22 mouse cellular contexts compared by ENCODE assay signal in the genomic region with DNA sequence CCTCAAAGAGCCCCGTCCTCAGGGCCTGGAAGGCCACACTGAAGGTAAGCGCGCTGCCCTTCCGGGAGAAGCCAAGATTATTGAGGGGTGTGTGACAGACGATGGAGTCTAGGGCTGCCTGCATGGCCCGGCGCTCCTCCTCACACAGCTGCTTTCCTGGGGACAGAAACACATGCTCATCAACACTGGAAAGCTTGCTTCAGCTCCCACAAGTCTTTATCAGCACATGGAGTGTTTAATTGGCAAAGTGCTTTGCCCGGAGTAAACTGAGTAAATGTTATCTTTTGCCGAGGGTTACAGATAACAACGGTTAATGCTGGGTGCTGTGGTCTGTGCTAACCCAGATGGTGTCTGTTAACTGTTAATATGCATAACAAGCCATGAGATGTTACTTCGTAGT. TPM values are rescaled to one million over a fixed set of nuclear protein-coding genes. Genes with fewer than 3 reads are reported as not detected.
DNase-seq lines count a peak whose midpoint lies in the region; ATAC-seq and TF ChIP-seq lines count a peak whose summit lies in the region.
"Had no signal": no experiment of that assay in that cellular context is flagged by ENCODE, and none has a peak within 500 bp of the region (broad histone marks: within the 10 kb centered on the region; RNA-seq: fewer than 3 reads in every experiment).

No protein-coding gene starts in this region.

- peak overlapping the region; percentile 1; the same call in 1 of the 2 replicates for H3K4me3 ChIP-seq in forebrain, embryonic 10.5 days
- no peak overlapping the region for H3K4me3 ChIP-seq in forebrain, embryonic 15.5 days
- no peak overlapping the region for H3K4me3 ChIP-seq in hindbrain, embryonic 13.5 days
- no peak overlapping the region for H3K4me3 ChIP-seq in hindbrain, embryonic 10.5 days
- no peak overlapping the region for H3K4me3 ChIP-seq in intestine, postnatal 0 days (ENCODE audit: low read depth, low read length)
- H3K4me3 ChIP-seq: midbrain, embryonic 15.5 days; myocyte; neural tube, embryonic 15.5 days had no signal

- H3K4me2 ChIP-seq in forebrain, embryonic 15.5 days (replicated peaks): no peak overlapping the region
- H3K4me2 ChIP-seq in hindbrain, embryonic 13.5 days: no peak overlapping the region
- H3K4me2 ChIP-seq in intestine, postnatal 0 days (replicated peaks; ENCODE audit: low read depth): no peak overlapping the region
- H3K4me2 ChIP-seq: hindbrain, embryonic 14.5 days; midbrain, embryonic 15.5 days; neural tube, embryonic 15.5 days had no signal

- no peak for TF ChIP-seq CTCF in intestine, postnatal 0 days (IDR thresholded peaks at IDR 0.05; ENCODE audit: low read depth)

- H3K4me1 ChIP-seq in forebrain, embryonic 10.5 days: peaks cover 41% of the 10 kb centered on the region
- peaks cover 38% of the 10 kb centered on the region for H3K4me1 ChIP-seq in forebrain, embryonic 15.5 days
- H3K4me1 ChIP-seq in hindbrain, embryonic 13.5 days (replicated peaks): peaks cover 48% of the 10 kb centered on the region
- peaks cover 52% of the 10 kb centered on the region for H3K4me1 ChIP-seq in hindbrain, embryonic 10.5 days (replicated peaks)
- 0 out of 2 replicates have a peak, but pooled peaks cover 8% of the 10 kb centered on the region for H3K4me1 ChIP-seq in intestine, postnatal 0 days (replicated peaks; ENCODE audit: control insufficient read depth, insufficient read depth, low read length)

- H3K9ac ChIP-seq in forebrain, embryonic 15.5 days (replicated peaks): no peak overlapping the region
- H3K9ac ChIP-seq in hindbrain, embryonic 13.5 days: peak overlapping the region; percentile 39; the same call in 1 of the 2 replicates
- H3K9ac ChIP-seq in intestine, postnatal 0 days (ENCODE audit: low read depth, low read length): no peak overlapping the region
- H3K9ac ChIP-seq: hindbrain, embryonic 14.5 days; midbrain, embryonic 15.5 days; neural tube, embryonic 15.5 days had no signal

- DNase-seq in forebrain, embryonic 10.5 days (ENCODE audit: extremely low spot score, low spot score): no peak
- no peak for DNase-seq in hindbrain, embryonic 10.5 days (ENCODE audit: low spot score)
- no peak for DNase-seq in kidney, postnatal 10 days
- DNase-seq in yolk sac, embryonic 10.5 days (ENCODE audit: low spot score): no peak
- DNase-seq: cerebellum, adult 9-11 months; layer of hippocampus, postnatal 36 days; lung, postnatal 10 days had no signal

- no peak for ATAC-seq in forebrain, embryonic 15.5 days (replicated peaks)
- no peak for ATAC-seq in hindbrain, embryonic 13.5 days (ENCODE audit: low FRiP score)
- ATAC-seq in intestine, postnatal 0 days: no peak
- peak; percentile 11 for ATAC-seq in megakaryocyte progenitor cell, adult 5-6 weeks (replicated peaks; ENCODE audit: poor library complexity)
- ATAC-seq: midbrain, embryonic 15.5 days had no signal

- no peaks in the 10 kb centered on the region for H3K27me3 ChIP-seq in forebrain, embryonic 10.5 days (ENCODE audit: poor library complexity, severe bottlenecking)
- H3K27me3 ChIP-seq in forebrain, embryonic 15.5 days: no peaks in the 10 kb centered on the region
- H3K27me3 ChIP-seq in hindbrain, embryonic 13.5 days: no peaks in the 10 kb centered on the region
- no peaks in the 10 kb centered on the region for H3K27me3 ChIP-seq in hindbrain, embryonic 10.5 days (ENCODE audit: insufficient read depth, poor library complexity, severe bottlenecking)
- no peaks in the 10 kb centered on the region for H3K27me3 ChIP-seq in intestine, postnatal 0 days (replicated peaks; ENCODE audit: control insufficient read depth, insufficient read depth, low read length)
- H3K27me3 ChIP-seq: megakaryocyte, embryonic 14.5 days; midbrain, embryonic 15.5 days; neural tube, embryonic 15.5 days had no signal

- WGBS in forebrain, embryonic 10.5 days: 90% methylated on average over 11 of the region's 11 CpGs
- 95% methylated on average over 11 of the region's 11 CpGs for WGBS in forebrain, embryonic 15.5 days
- WGBS in hindbrain, embryonic 13.5 days: 96% methylated on average over 11 of the region's 11 CpGs
- 94% methylated on average over 11 of the region's 11 CpGs for WGBS in hindbrain, embryonic 10.5 days
- 59% methylated on average over 11 of the region's 11 CpGs for WGBS in intestine, postnatal 0 days

- H3K9me3 ChIP-seq in forebrain, embryonic 10.5 days: no peaks in the 10 kb centered on the region
- no peaks in the 10 kb centered on the region for H3K9me3 ChIP-seq in forebrain, embryonic 15.5 days
- H3K9me3 ChIP-seq in hindbrain, embryonic 13.5 days: no peaks in the 10 kb centered on the region
- H3K9me3 ChIP-seq in hindbrain, embryonic 10.5 days: no peaks in the 10 kb centered on the region
- H3K9me3 ChIP-seq in intestine, postnatal 0 days (ENCODE audit: control insufficient read depth): no peaks in the 10 kb centered on the region
- H3K9me3 ChIP-seq: megakaryocyte, embryonic 14.5 days; midbrain, embryonic 15.5 days; neural tube, embryonic 15.5 days had no signal

- H3K27ac ChIP-seq in forebrain, embryonic 10.5 days: no peak overlapping the region
- H3K27ac ChIP-seq in forebrain, embryonic 15.5 days (replicated peaks): no peak overlapping the region
- no peak overlapping the region for H3K27ac ChIP-seq in hindbrain, embryonic 13.5 days
- no peak overlapping the region for H3K27ac ChIP-seq in hindbrain, embryonic 10.5 days
- H3K27ac ChIP-seq in intestine, postnatal 0 days (ENCODE audit: low read depth, low read length): 0 out of 2 replicates have a peak overlapping the region, but pooled peaks have one; percentile 28
- H3K27ac ChIP-seq: hindbrain, embryonic 14.5 days; midbrain, embryonic 15.5 days; neural tube, embryonic 15.5 days had no signal

- H3K36me3 ChIP-seq in forebrain, embryonic 10.5 days (replicated peaks): peaks cover 58% of the 10 kb centered on the region
- H3K36me3 ChIP-seq in forebrain, embryonic 15.5 days: peaks cover 31% of the 10 kb centered on the region
- peaks cover 54% of the 10 kb centered on the region for H3K36me3 ChIP-seq in hindbrain, embryonic 13.5 days
- H3K36me3 ChIP-seq in hindbrain, embryonic 10.5 days: peaks cover 60% of the 10 kb centered on the region
- H3K36me3 ChIP-seq in intestine, postnatal 0 days (ENCODE audit: control insufficient read depth, insufficient read depth): peaks cover 32% of the 10 kb centered on the region

RNA-seq across cellular contexts. Expression of gene BC037034, which starts 3.0 kb away (rescaled TPM):
- polyA plus RNA-seq in forebrain, embryonic 10.5 days (2016; fragmentation: Nextera tagmentation; extraction: Ambion mirVana): 5.3 and 5.5 TPM in 2 replicates
- polyA plus RNA-seq in forebrain, embryonic 15.5 days (2015; fragmentation: Nextera tagmentation; extraction: Ambion mirVana): 12.9 and 14.0 TPM in 2 replicates
- polyA plus RNA-seq in hindbrain, embryonic 13.5 days (2015; fragmentation: Nextera tagmentation; extraction: Ambion mirVana): 14.2 and 15.5 TPM in 2 replicates
- 6.3 and 10.1 TPM in 2 replicates for polyA plus RNA-seq in hindbrain, embryonic 10.5 days (2016; fragmentation: Nextera tagmentation; extraction: Ambion mirVana)
- 4.4 and 4.8 TPM in 2 replicates for polyA plus RNA-seq in intestine, postnatal 0 days (2015; fragmentation: Nextera tagmentation; extraction: Ambion mirVana)
- total RNA-seq in megakaryocyte progenitor cell, adult 5-6 weeks (2015): 35.7 and 44.1 TPM in 2 replicates
- 44.1 and 46.7 TPM in 2 replicates for total RNA-seq in megakaryocyte progenitor cell, adult 5-6 weeks (2017)

RNA-seq across cellular contexts. Expression of gene Lamtor4, which starts 5.6 kb away (rescaled TPM):
- polyA plus RNA-seq in forebrain, embryonic 10.5 days (2016; fragmentation: Nextera tagmentation; extraction: Ambion mirVana): 38.9 and 41.5 TPM in 2 replicates
- 75.3 and 84.8 TPM in 2 replicates for polyA plus RNA-seq in forebrain, embryonic 15.5 days (2015; fragmentation: Nextera tagmentation; extraction: Ambion mirVana)
- 91.7 and 95.8 TPM in 2 replicates for polyA plus RNA-seq in hindbrain, embryonic 13.5 days (2015; fragmentation: Nextera tagmentation; extraction: Ambion mirVana)
- 49.5 and 63.6 TPM in 2 replicates for polyA plus RNA-seq in hindbrain, embryonic 10.5 days (2016; fragmentation: Nextera tagmentation; extraction: Ambion mirVana)
- polyA plus RNA-seq in intestine, postnatal 0 days (2015; fragmentation: Nextera tagmentation; extraction: Ambion mirVana): 124 and 135 TPM in 2 replicates
- total RNA-seq in megakaryocyte progenitor cell, adult 5-6 weeks (2015): 123 and 127 TPM in 2 replicates
- 69.9 and 101 TPM in 2 replicates for total RNA-seq in megakaryocyte progenitor cell, adult 5-6 weeks (2017)

RNA-seq across cellular contexts. Expression of gene Gal3st4, which starts 11.8 kb away (rescaled TPM):
- 3.1 and 3.9 TPM in 2 replicates for polyA plus RNA-seq in forebrain, embryonic 10.5 days (2016; fragmentation: Nextera tagmentation; extraction: Ambion mirVana)
- polyA plus RNA-seq in forebrain, embryonic 15.5 days (2015; fragmentation: Nextera tagmentation; extraction: Ambion mirVana): 1.6 and 2.1 TPM in 2 replicates
- 3.3 and 4.2 TPM in 2 replicates for polyA plus RNA-seq in hindbrain, embryonic 13.5 days (2015; fragmentation: Nextera tagmentation; extraction: Ambion mirVana)
- 7.9 and 8.5 TPM in 2 replicates for polyA plus RNA-seq in hindbrain, embryonic 10.5 days (2016; fragmentation: Nextera tagmentation; extraction: Ambion mirVana)
- 0.63 and 0.65 TPM in 2 replicates for polyA plus RNA-seq in intestine, postnatal 0 days (2015; fragmentation: Nextera tagmentation; extraction: Ambion mirVana)
- total RNA-seq in megakaryocyte progenitor cell, adult 5-6 weeks (2015): not detected in 2 replicates
- 0.12 and 0.30 TPM in 2 replicates for total RNA-seq in megakaryocyte progenitor cell, adult 5-6 weeks (2017)
- polyA plus RNA-seq: myocyte had no signal

RNA-seq across cellular contexts. Expression of gene Gm43720, which starts 18.9 kb away (rescaled TPM):
- 0.09 TPM in 2 replicates for polyA plus RNA-seq in forebrain, embryonic 10.5 days (2016; fragmentation: Nextera tagmentation; extraction: Ambion mirVana)
- 0.04 and 0.09 TPM in 2 replicates for polyA plus RNA-seq in forebrain, embryonic 15.5 days (2015; fragmentation: Nextera tagmentation; extraction: Ambion mirVana)
- polyA plus RNA-seq in hindbrain, embryonic 13.5 days (2015; fragmentation: Nextera tagmentation; extraction: Ambion mirVana): 0.09 and 0.10 TPM in 2 replicates
- polyA plus RNA-seq in hindbrain, embryonic 10.5 days (2016; fragmentation: Nextera tagmentation; extraction: Ambion mirVana): 0.13 and 0.26 TPM in 2 replicates
- 0.07 TPM in 2 replicates for polyA plus RNA-seq in intestine, postnatal 0 days (2015; fragmentation: Nextera tagmentation; extraction: Ambion mirVana)
- not detected in 2 replicates for total RNA-seq in megakaryocyte progenitor cell, adult 5-6 weeks (2015)
- not detected in 2 replicates for total RNA-seq in megakaryocyte progenitor cell, adult 5-6 weeks (2017)
- total RNA-seq: gastrocnemius, adult 18-20 months; gastrocnemius, postnatal 4 days; layer of hippocampus, adult 18-20 months; layer of hippocampus, postnatal 36 days; left cerebral cortex, postnatal 14 days had no signal
- polyA plus RNA-seq: embryonic facial prominence, embryonic 11.5 days; spleen, adult 2 months had no signal

RNA-seq across cellular contexts. Expression of gene Gpc2, which starts 19.0 kb away (rescaled TPM):
- 34.8 and 36.7 TPM in 2 replicates for polyA plus RNA-seq in forebrain, embryonic 10.5 days (2016; fragmentation: Nextera tagmentation; extraction: Ambion mirVana)
- polyA plus RNA-seq in forebrain, embryonic 15.5 days (2015; fragmentation: Nextera tagmentation; extraction: Ambion mirVana): 177 and 189 TPM in 2 replicates
- 212 and 224 TPM in 2 replicates for polyA plus RNA-seq in hindbrain, embryonic 13.5 days (2015; fragmentation: Nextera tagmentation; extraction: Ambion mirVana)
- 48.0 and 95.4 TPM in 2 replicates for polyA plus RNA-seq in hindbrain, embryonic 10.5 days (2016; fragmentation: Nextera tagmentation; extraction: Ambion mirVana)
- polyA plus RNA-seq in intestine, postnatal 0 days (2015; fragmentation: Nextera tagmentation; extraction: Ambion mirVana): 1.4 TPM in 2 replicates
- total RNA-seq in megakaryocyte progenitor cell, adult 5-6 weeks (2015): 1.2 and 2.0 TPM in 2 replicates
- total RNA-seq in megakaryocyte progenitor cell, adult 5-6 weeks (2017): 3.2 and 3.9 TPM in 2 replicates
- total RNA-seq: gastrocnemius, adult 18-20 months had no signal
